Mouse (Mus musculus) mouse trophoblast stem cell (cell line): ENCODE measurements at regions not wholly inside any gene's neighbourhood (a gene's known extent, or its start where the extent isn't known, plus 50 kb on each side); places are given as distances from the start of the nearest gene placed in this dataset.

ENCODE experiments used
- in situ Hi-C, 2 experiments: fragments of 300-500 bp; cut with MseI, MboI; formaldehyde crosslinking; loops; 2 replicates in 1 of 2; 3 replicates in 1 of 2; pipeline ENCODE4 v1.15.1; 2025

- in situ Hi-C loops, result no loop called here
Measured at GRCm38 (mm10) chr8:26922178-26922540, 55.0 kb upstream of the Zfp703 start.

- in situ Hi-C loops, result no loop called here
Measured at GRCm38 (mm10) chr8:26923166-26923565, 54.0 kb upstream of the Zfp703 start.
